Mouse (Mus musculus) liver, embryonic 14.5 days (tissue): ENCODE measurements around the gene Atn1. TPM values are rescaled to one million over a fixed set of nuclear protein-coding genes. Genes with fewer than 3 reads are reported as not detected.

Experiments
- ATAC-seq: fragments of 200-750 bp; cut with Nextera tagmentation; 2 replicates; pipeline ENCODE4 v1.8.0; 2017; ENCODE audit warnings: moderate number of reproducible peaks, mild to moderate bottlenecking, moderate library complexity; ENCODE audit not compliant: insufficient read depth
- DNase-seq, 3 experiments: peaks; one replicate each; pipeline ENCODE4 v3.0.0-alpha.2; 2012 to 2013; ENCODE audit warnings: low read depth in 3 of 3, low spot score in 3 of 3
- H3K27ac ChIP-seq: fragments of 300-500 bp; sonication (generic); 2 replicates; pipeline ENCODE4 v1.5.1; 2014; ENCODE audit warnings: moderate library complexity, mild to moderate bottlenecking, control low read depth, inconsistent platforms
- H3K27me3 ChIP-seq: fragments of 300-500 bp; sonication (generic); 2 replicates; pipeline ENCODE4 v1.6.1; 2014; ENCODE audit warnings: mild to moderate bottlenecking, low read length, moderate library complexity; ENCODE audit not compliant: control insufficient read depth, insufficient read depth
- H3K36me3 ChIP-seq: fragments of 300-500 bp; sonication (generic); replicated peaks from 2 replicates; pipeline ENCODE4 v1.6.1; 2014; ENCODE audit warnings: low read depth; ENCODE audit not compliant: control insufficient read depth, insufficient read depth
- H3K4me1 ChIP-seq, 2 experiments: fragments of 200-500 bp in 1 of 2; fragments of 300-500 bp in 1 of 2; sonication (generic) in 1 of 2; replicated peaks; 2 replicates each; pipeline ENCODE4 v1.6.1; 2012 to 2014; ENCODE audit warnings: antibody characterized with exemption in 1 of 2, inconsistent platforms in 1 of 2, low read length in 1 of 2; ENCODE audit not compliant: control insufficient read depth in 2 of 2, insufficient read depth in 2 of 2
- H3K4me2 ChIP-seq: fragments of 300-500 bp; sonication (generic); 2 replicates; pipeline ENCODE4 v1.6.1; 2014; ENCODE audit warnings: low read depth, mild to moderate bottlenecking, control low read depth, moderate library complexity
- H3K4me3 ChIP-seq, 2 experiments: fragments of 200-500 bp in 1 of 2; fragments of 300-500 bp in 1 of 2; sonication (generic) in 1 of 2; 2 replicates each; pipeline ENCODE4 v1.5.1; 2012 to 2014; ENCODE audit warnings: low read depth in 2 of 2, low read length in 2 of 2, mild to moderate bottlenecking in 2 of 2, control low read depth in 1 of 2, inconsistent platforms in 1 of 2, moderate library complexity in 1 of 2; ENCODE audit not compliant: insufficient read depth in 1 of 2
- H3K9ac ChIP-seq: fragments of 300-500 bp; sonication (generic); replicated peaks from 2 replicates; pipeline ENCODE4 v1.6.1; 2014; ENCODE audit warnings: mild to moderate bottlenecking, control low read depth, moderate library complexity
- H3K9me3 ChIP-seq: fragments of 300-500 bp; sonication (generic); 2 replicates; pipeline ENCODE4 v1.6.1; 2016; ENCODE audit warnings: low read length, mixed read lengths; ENCODE audit not compliant: control insufficient read depth
- CTCF ChIP-seq: IDR thresholded peaks from 2 replicates; pipeline ENCODE4 v1.5.1; 2016; ENCODE audit warnings: antibody characterized with exemption, low read depth, control low read depth
- EP300 ChIP-seq: IDR thresholded peaks from 2 replicates; pipeline ENCODE4 v1.6.1; 2016; ENCODE audit warnings: antibody characterized with exemption, low read depth
- WGBS: fragments of 180-500 bp; shearing (Covaris S2); extraction: QIAGEN DNeasy Blood & Tissue Kit; methylation state at CpG from one replicate; pipeline ENCODE4 v1.1.7; 2014; ENCODE audit not compliant: insufficient replicate concordance; 5-methylcytosine and 5-hydroxymethylcytosine counted together
- polyA plus RNA-seq, 2 experiments: library from polyadenylated mRNA; depleted of rRNA in 1 of 2; stranded (reverse) in 1 of 2; unstranded in 1 of 2; fragments of >200 nt; fragmentation: Nextera tagmentation in 1 of 2; extraction: Ambion mirVana in 1 of 2; gene quantifications; 2 replicates each; pipeline versions ENCODE4 v1.2.1 to v1.2.3; 2012 to 2014

The Atn1 gene
- polyA plus RNA-seq, 2 experiments: 0.58 to 2.8 TPM

GRCm38 (mm10) chr6:124741842-124742241 is 14.5 kb downstream of the Atn1 start:
- Histone ChIP-seq H3K4me3 (peak overlapping the region; percentile 62 to 67; a peak in 3 of 4 replicates), H3K4me2 (peak overlapping the region; percentile 92), H3K36me3 (no peaks in the 10 kb centered on the region), H3K27me3 (no peaks in the 10 kb centered on the region), H3K27ac (peak overlapping the region; percentile 91), H3K9me3 (no peaks in the 10 kb centered on the region), H3K9ac (peak overlapping the region; percentile 76), H3K4me1 (peaks cover 14 to 27% of the 10 kb centered on the region in 2 experiments)
- no peak for ATAC-seq
- no peak for DNase-seq
- no peak for TF ChIP-seq EP300
- TF ChIP-seq CTCF: no peak
- WGBS: 79% methylated on average over 3 of the region's 3 CpGs

- Histone ChIP-seq H3K9me3 (no peaks in the 10 kb centered on the region), H3K9ac (peak within 1 kb of the TSS; percentile 76), H3K36me3 (no peaks in the 10 kb centered on the region), H3K4me2 (peak within 1 kb of the TSS; percentile 92), H3K4me3 (peak within 1 kb of the TSS; percentile 62 to 71), H3K27me3 (no peaks in the 10 kb centered on the region), H3K27ac (peak within 1 kb of the TSS; percentile 91), H3K4me1 (peaks cover 14 to 22% of the 10 kb centered on the region in 2 experiments)
- WGBS: under 1% methylated on average over 41 of the region's 41 CpGs
- DNase-seq: peak; percentile 87 to 90 (median 90)
- no peak for TF ChIP-seq CTCF
- TF ChIP-seq EP300: peak; percentile 67
- peak; percentile 80 for ATAC-seq
Observed at GRCm38 (mm10) chr6:124740888-124741761, 15.2 kb downstream of the Atn1 start, which contains the start of gene Grcc10. Gene Grcc10 (minus strand): TSS chr6:124741374.

- Histone ChIP-seq H3K4me2 (peak overlapping the region; percentile 92), H3K27me3 (no peaks in the 10 kb centered on the region), H3K36me3 (no peaks in the 10 kb centered on the region), H3K9ac (peak overlapping the region; percentile 76), H3K4me1 (peaks cover 14 to 22% of the 10 kb centered on the region in 2 experiments), H3K9me3 (no peaks in the 10 kb centered on the region), H3K27ac (peak overlapping the region; percentile 91), H3K4me3 (peak overlapping the region; percentile 62 to 71)
- ATAC-seq (peak; percentile 11), DNase-seq (peak; percentile 45 to 59 (median 49))
- under 1% methylated on average over 29 of the region's 29 CpGs for WGBS
- peak; percentile 73 for TF ChIP-seq CTCF
- no peak for TF ChIP-seq EP300
Observed at GRCm38 (mm10) chr6:124740211-124740887, 16.0 kb downstream of the Atn1 start.

GRCm38 (mm10) chr6:124739231-124739796 is 17.0 kb downstream of the Atn1 start:
- TF ChIP-seq CTCF: no peak
- TF ChIP-seq EP300: no peak
- no peak overlapping the region for H3K4me3 ChIP-seq
- H3K27ac ChIP-seq: peak overlapping the region; percentile 91
- H3K36me3 ChIP-seq: no peaks in the 10 kb centered on the region
- WGBS: 67% methylated on average over 10 of the region's 10 CpGs
- no peaks in the 10 kb centered on the region for H3K9me3 ChIP-seq
- DNase-seq (no peak), ATAC-seq (no peak)
- H3K4me1 ChIP-seq: peaks cover 14 to 22% of the 10 kb centered on the region in 2 experiments
- no peaks in the 10 kb centered on the region for H3K27me3 ChIP-seq
- H3K9ac ChIP-seq: peak overlapping the region; percentile 76; the same call in 1 of the 2 replicates
- peak overlapping the region; percentile 92 for H3K4me2 ChIP-seq
